Mouse (Mus musculus): ENCODE results near the gene Ptp4a2. TPM values are rescaled to one million over a fixed set of nuclear protein-coding genes. Genes with fewer than 3 reads are reported as not detected.
A peak's percentile ranks its signal among the peaks of the same experiment; 100 is the strongest.

The Ptp4a2 gene
- polyA plus RNA-seq, 1 experiment from 2014 or later, result 256 TPM

GRCm38 (mm10) chr4:129879206-129879780, 68.3 kb downstream of the Ptp4a2 start:
- Histone ChIP-seq H3K36me3 (ENCODE audit: control insufficient read depth, insufficient read depth, low read length) (no peaks in the 10 kb centered on the region), H3K4me2 (ENCODE audit: low read length) (no peak overlapping the region), H3K4me3 (replicated peaks; ENCODE audit: low read depth, low read length) (no peak overlapping the region), H3K9ac (replicated peaks; ENCODE audit: low read length) (no peak overlapping the region), H3K4me1 (ENCODE audit: control insufficient read depth, insufficient read depth, low read length) (peaks cover 19% of the 10 kb centered on the region), H3K27me3 (ENCODE audit: control insufficient read depth, insufficient read depth, low read length) (no peaks in the 10 kb centered on the region), H3K27ac (replicated peaks; ENCODE audit: low read depth, low read length) (no peak overlapping the region), H3K9me3 (ENCODE audit: control insufficient read depth, low read length) (no peaks in the 10 kb centered on the region)
- ATAC-seq (ENCODE audit: low FRiP score, low TSS enrichment), result no peak
- WGBS, result 66% methylated on average over 4 of the region's 4 CpGs
- DNase-seq, result no peak

- Histone ChIP-seq H3K36me3 (ENCODE audit: control insufficient read depth, insufficient read depth, low read length) (no peaks in the 10 kb centered on the region), H3K27ac (replicated peaks; ENCODE audit: low read depth, low read length) (no peak overlapping the region), H3K4me1 (ENCODE audit: control insufficient read depth, insufficient read depth, low read length) (peaks cover 19% of the 10 kb centered on the region), H3K4me2 (ENCODE audit: low read length) (no peak overlapping the region), H3K9ac (replicated peaks; ENCODE audit: low read length) (no peak overlapping the region), H3K4me3 (replicated peaks; ENCODE audit: low read depth, low read length) (no peak overlapping the region), H3K27me3 (ENCODE audit: control insufficient read depth, insufficient read depth, low read length) (no peaks in the 10 kb centered on the region), H3K9me3 (ENCODE audit: control insufficient read depth, low read length) (no peaks in the 10 kb centered on the region)
- ATAC-seq (ENCODE audit: low FRiP score, low TSS enrichment) (no peak), DNase-seq (no peak)
- WGBS, result 88% methylated on average over 7 of the region's 7 CpGs
These were observed 69.6 kb downstream of the Ptp4a2 start for GRCm38 (mm10) chr4:129880615-129881014.

- Histone ChIP-seq H3K4me1 (ENCODE audit: control insufficient read depth, insufficient read depth, low read length) (peaks cover 18% of the 10 kb centered on the region), H3K4me2 (ENCODE audit: low read length) (no peak overlapping the region), H3K9ac (replicated peaks; ENCODE audit: low read length) (no peak overlapping the region), H3K4me3 (replicated peaks; ENCODE audit: low read depth, low read length) (no peak overlapping the region), H3K9me3 (ENCODE audit: control insufficient read depth, low read length) (no peaks in the 10 kb centered on the region), H3K27me3 (ENCODE audit: control insufficient read depth, insufficient read depth, low read length) (no peaks in the 10 kb centered on the region), H3K27ac (replicated peaks; ENCODE audit: low read depth, low read length) (no peak overlapping the region), H3K36me3 (ENCODE audit: control insufficient read depth, insufficient read depth, low read length) (no peaks in the 10 kb centered on the region)
- DNase-seq, result no peak
- 51% methylated on average over 3 of the region's 3 CpGs for WGBS
- no peak for ATAC-seq (ENCODE audit: low FRiP score, low TSS enrichment)
These were observed 70.6 kb downstream of the Ptp4a2 start for GRCm38 (mm10) chr4:129881661-129882060.

- Histone ChIP-seq H3K9me3 (ENCODE audit: control insufficient read depth, low read length) (no peaks in the 10 kb centered on the region), H3K27ac (replicated peaks; ENCODE audit: low read depth, low read length) (peak overlapping the region; percentile 17; the same call in 1 of the 2 replicates), H3K36me3 (ENCODE audit: control insufficient read depth, insufficient read depth, low read length) (no peaks in the 10 kb centered on the region), H3K4me3 (replicated peaks; ENCODE audit: low read depth, low read length) (no peak overlapping the region), H3K4me2 (ENCODE audit: low read length) (peak overlapping the region; percentile 27), H3K9ac (replicated peaks; ENCODE audit: low read length) (no peak overlapping the region), H3K4me1 (ENCODE audit: control insufficient read depth, insufficient read depth, low read length) (peaks cover 8% of the 10 kb centered on the region), H3K27me3 (ENCODE audit: control insufficient read depth, insufficient read depth, low read length) (no peaks in the 10 kb centered on the region)
- ATAC-seq (ENCODE audit: low FRiP score, low TSS enrichment) (no peak), DNase-seq (peak; percentile 57)
- 33% methylated on average over 11 of the region's 11 CpGs for WGBS
These were observed 71.7 kb downstream of the Ptp4a2 start for GRCm38 (mm10) chr4:129882555-129883293.

- no peak overlapping the region for H3K4me3 ChIP-seq (replicated peaks; ENCODE audit: low read depth, low read length)
- ATAC-seq (ENCODE audit: low FRiP score, low TSS enrichment) (no peak; the same call in 1 of the 2 replicates), DNase-seq (peak; percentile 79)
- H3K4me2 ChIP-seq (ENCODE audit: low read length), result peak overlapping the region; percentile 23
- H3K27ac ChIP-seq (replicated peaks; ENCODE audit: low read depth, low read length), result peak overlapping the region; percentile 52
- peak overlapping the region; percentile 24 for H3K9ac ChIP-seq (replicated peaks; ENCODE audit: low read length)
- peaks cover 3% of the 10 kb centered on the region; the same call in 1 of the 2 replicates for H3K4me1 ChIP-seq (ENCODE audit: control insufficient read depth, insufficient read depth, low read length)
- 42% methylated on average over 12 of the region's 12 CpGs for WGBS
- H3K27me3 ChIP-seq (ENCODE audit: control insufficient read depth, insufficient read depth, low read length), result no peaks in the 10 kb centered on the region
- H3K9me3 ChIP-seq (ENCODE audit: control insufficient read depth, low read length), result no peaks in the 10 kb centered on the region
- H3K36me3 ChIP-seq (ENCODE audit: control insufficient read depth, insufficient read depth, low read length), result no peaks in the 10 kb centered on the region
These were observed 73.3 kb downstream of the Ptp4a2 start for GRCm38 (mm10) chr4:129884041-129884930.

- Histone ChIP-seq H3K9me3 (ENCODE audit: control insufficient read depth, low read length) (no peaks in the 10 kb centered on the region), H3K4me3 (replicated peaks; ENCODE audit: low read depth, low read length) (no peak overlapping the region), H3K36me3 (ENCODE audit: control insufficient read depth, insufficient read depth, low read length) (no peaks in the 10 kb centered on the region), H3K27ac (replicated peaks; ENCODE audit: low read depth, low read length) (no peak overlapping the region), H3K4me1 (ENCODE audit: control insufficient read depth, insufficient read depth, low read length) (no peaks in the 10 kb centered on the region), H3K27me3 (ENCODE audit: control insufficient read depth, insufficient read depth, low read length) (no peaks in the 10 kb centered on the region), H3K9ac (replicated peaks; ENCODE audit: low read length) (no peak overlapping the region), H3K4me2 (ENCODE audit: low read length) (no peak overlapping the region)
- ATAC-seq (ENCODE audit: low FRiP score, low TSS enrichment) (no peak), DNase-seq (no peak)
- WGBS, result 75% methylated on average over 10 of the region's 10 CpGs
These were observed 78.6 kb downstream of the Ptp4a2 start for GRCm38 (mm10) chr4:129889661-129890060.

GRCm38 (mm10) chr4:129890094-129890493, 79.1 kb downstream of the Ptp4a2 start:
- 86% methylated on average over 7 of the region's 7 CpGs for WGBS
- no peak overlapping the region for H3K9ac ChIP-seq (replicated peaks; ENCODE audit: low read length)
- H3K27me3 ChIP-seq (ENCODE audit: control insufficient read depth, insufficient read depth, low read length), result no peaks in the 10 kb centered on the region

GRCm38 (mm10) chr4:129894861-129895260, 83.8 kb downstream of the Ptp4a2 start:
- no peak for ATAC-seq (ENCODE audit: low FRiP score, low TSS enrichment)
- H3K4me1 ChIP-seq (ENCODE audit: control insufficient read depth, insufficient read depth, low read length), result no peaks in the 10 kb centered on the region
- H3K27me3 ChIP-seq (ENCODE audit: control insufficient read depth, insufficient read depth, low read length), result no peaks in the 10 kb centered on the region
- no peak overlapping the region for H3K4me3 ChIP-seq (replicated peaks; ENCODE audit: low read depth, low read length)
- no peak overlapping the region for H3K4me2 ChIP-seq (ENCODE audit: low read length)
- WGBS, result 93% methylated on average over 3 of the region's 3 CpGs
- no peak for DNase-seq
- no peak overlapping the region for H3K9ac ChIP-seq (replicated peaks; ENCODE audit: low read length)
- H3K9me3 ChIP-seq (ENCODE audit: control insufficient read depth, low read length), result no peaks in the 10 kb centered on the region
- H3K27ac ChIP-seq (replicated peaks; ENCODE audit: low read depth, low read length), result no peak overlapping the region
- H3K36me3 ChIP-seq (ENCODE audit: control insufficient read depth, insufficient read depth, low read length), result no peaks in the 10 kb centered on the region

More at GRCm38 (mm10) chr4:129890094-129890493, 79.1 kb downstream of the Ptp4a2 start:
- Histone ChIP-seq H3K9me3 (ENCODE audit: control insufficient read depth, low read length) (no peaks in the 10 kb centered on the region), H3K4me3 (replicated peaks; ENCODE audit: low read depth, low read length) (no peak overlapping the region), H3K4me2 (ENCODE audit: low read length) (no peak overlapping the region), H3K4me1 (ENCODE audit: control insufficient read depth, insufficient read depth, low read length) (no peaks in the 10 kb centered on the region), H3K27ac (replicated peaks; ENCODE audit: low read depth, low read length) (no peak overlapping the region), H3K36me3 (ENCODE audit: control insufficient read depth, insufficient read depth, low read length) (no peaks in the 10 kb centered on the region)
- no peak for ATAC-seq (ENCODE audit: low FRiP score, low TSS enrichment)
- no peak for DNase-seq

Data from midbrain, embryonic 14.5 days (tissue).